Mouse (Mus musculus): ENCODE data around the gene Slc38a8.

DNA sequence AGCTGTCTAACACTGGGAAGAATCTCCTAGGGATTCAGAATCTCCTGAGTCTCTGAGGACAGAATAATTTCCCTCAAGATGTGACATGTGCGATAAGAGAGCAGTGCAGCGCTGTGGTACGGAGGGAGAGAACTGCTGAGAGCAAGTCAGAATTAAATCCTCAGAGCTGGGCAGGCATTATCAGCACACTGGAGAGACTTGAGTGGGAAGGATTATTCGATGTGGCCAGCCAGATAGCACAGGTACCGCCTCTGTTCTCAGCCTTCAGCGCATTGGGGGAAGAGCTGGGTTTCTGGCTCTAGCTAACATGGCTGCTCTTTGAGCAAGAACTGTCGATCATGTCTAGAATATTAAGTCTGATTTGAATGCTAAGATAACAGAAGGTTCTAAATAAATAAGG, 10.2 kb upstream of the Slc38a8 start:
- TF ChIP-seq GATA1 (IDR thresholded peaks at IDR 0.05; ENCODE audit: borderline replicate concordance, low read length) (no peak), FLI1 (IDR thresholded peaks at IDR 0.05; ENCODE audit: low read length) (no peak)

Data from megakaryocyte, embryonic 14.5 days (primary cell).